Mouse (Mus musculus): ENCODE measurements around the gene Fbxw7. TPM values are rescaled to one million over a fixed set of nuclear protein-coding genes. Genes with fewer than 3 reads are reported as not detected.

Fbxw7 gene
- polyA plus RNA-seq (2012; rRNA removed) = 20.1 and 25.0 TPM in 2 replicates

- no peak for DNase-seq (ENCODE audit: low read depth)
- TF ChIP-seq POLR2A (IDR thresholded peaks at IDR 0.05; ENCODE audit: borderline replicate concordance, extremely low read depth, insufficient read depth, insufficient read length, poor library complexity, severe bottlenecking) = no peak
- TF ChIP-seq CTCF (IDR thresholded peaks at IDR 0.05; ENCODE audit: borderline replicate concordance, extremely low read depth, insufficient read depth, insufficient read length) = no peak
These were observed at the start of gene Fbxw7 for GRCm38 (mm10) chr3:84814762-84815381. Fbxw7 (plus strand) TSS chr3:84815268.

GRCm38 (mm10) chr3:84768940-84769339 is 46.1 kb upstream of the Fbxw7 start:
- DNase-seq (ENCODE audit: low read depth) = no peak
- no peak for TF ChIP-seq POLR2A (IDR thresholded peaks at IDR 0.05; ENCODE audit: borderline replicate concordance, extremely low read depth, insufficient read depth, insufficient read length, poor library complexity, severe bottlenecking)
- TF ChIP-seq CTCF (IDR thresholded peaks at IDR 0.05; ENCODE audit: borderline replicate concordance, extremely low read depth, insufficient read depth, insufficient read length) = no peak

- TF ChIP-seq CTCF (IDR thresholded peaks at IDR 0.05; ENCODE audit: borderline replicate concordance, extremely low read depth, insufficient read depth, insufficient read length) (no peak), POLR2A (IDR thresholded peaks at IDR 0.05; ENCODE audit: borderline replicate concordance, extremely low read depth, insufficient read depth, insufficient read length, poor library complexity, severe bottlenecking) (no peak)
- DNase-seq (ENCODE audit: low read depth) = no peak
These were observed 45.7 kb upstream of the Fbxw7 start for GRCm38 (mm10) chr3:84769411-84769810.

GRCm38 (mm10) chr3:84770518-84770917 is 44.5 kb upstream of the Fbxw7 start:
- TF ChIP-seq CTCF (IDR thresholded peaks at IDR 0.05; ENCODE audit: borderline replicate concordance, extremely low read depth, insufficient read depth, insufficient read length) (no peak), POLR2A (IDR thresholded peaks at IDR 0.05; ENCODE audit: borderline replicate concordance, extremely low read depth, insufficient read depth, insufficient read length, poor library complexity, severe bottlenecking) (no peak)
- no peak for DNase-seq (ENCODE audit: low read depth)

- no peak for DNase-seq (ENCODE audit: low read depth)
- TF ChIP-seq CTCF (IDR thresholded peaks at IDR 0.05; ENCODE audit: borderline replicate concordance, extremely low read depth, insufficient read depth, insufficient read length) (no peak), POLR2A (IDR thresholded peaks at IDR 0.05; ENCODE audit: borderline replicate concordance, extremely low read depth, insufficient read depth, insufficient read length, poor library complexity, severe bottlenecking) (no peak)
These were observed 43.1 kb upstream of the Fbxw7 start for GRCm38 (mm10) chr3:84771980-84772379.

- TF ChIP-seq POLR2A (IDR thresholded peaks at IDR 0.05; ENCODE audit: borderline replicate concordance, extremely low read depth, insufficient read depth, insufficient read length, poor library complexity, severe bottlenecking) (no peak), CTCF (IDR thresholded peaks at IDR 0.05; ENCODE audit: borderline replicate concordance, extremely low read depth, insufficient read depth, insufficient read length) (no peak)
- no peak for DNase-seq (ENCODE audit: low read depth)
These were observed 40.6 kb upstream of the Fbxw7 start for GRCm38 (mm10) chr3:84774246-84775066.

GRCm38 (mm10) chr3:84775067-84775423 is 40.0 kb upstream of the Fbxw7 start:
- TF ChIP-seq CTCF (IDR thresholded peaks at IDR 0.05; ENCODE audit: borderline replicate concordance, extremely low read depth, insufficient read depth, insufficient read length) (no peak), POLR2A (IDR thresholded peaks at IDR 0.05; ENCODE audit: borderline replicate concordance, extremely low read depth, insufficient read depth, insufficient read length, poor library complexity, severe bottlenecking) (no peak)
- DNase-seq (ENCODE audit: low read depth) = no peak

GRCm38 (mm10) chr3:84775577-84775976 is 39.5 kb upstream of the Fbxw7 start:
- TF ChIP-seq POLR2A (IDR thresholded peaks at IDR 0.05; ENCODE audit: borderline replicate concordance, extremely low read depth, insufficient read depth, insufficient read length, poor library complexity, severe bottlenecking) (no peak), CTCF (IDR thresholded peaks at IDR 0.05; ENCODE audit: borderline replicate concordance, extremely low read depth, insufficient read depth, insufficient read length) (no peak)
- no peak for DNase-seq (ENCODE audit: low read depth)

- TF ChIP-seq POLR2A (IDR thresholded peaks at IDR 0.05; ENCODE audit: borderline replicate concordance, extremely low read depth, insufficient read depth, insufficient read length, poor library complexity, severe bottlenecking) (no peak), CTCF (IDR thresholded peaks at IDR 0.05; ENCODE audit: borderline replicate concordance, extremely low read depth, insufficient read depth, insufficient read length) (no peak)
- no peak for DNase-seq (ENCODE audit: low read depth)
These were observed 39.0 kb upstream of the Fbxw7 start for GRCm38 (mm10) chr3:84776084-84776483.

- TF ChIP-seq CTCF (IDR thresholded peaks at IDR 0.05; ENCODE audit: borderline replicate concordance, extremely low read depth, insufficient read depth, insufficient read length) = no peak
- no peak for TF ChIP-seq POLR2A (IDR thresholded peaks at IDR 0.05; ENCODE audit: borderline replicate concordance, extremely low read depth, insufficient read depth, insufficient read length, poor library complexity, severe bottlenecking)
- DNase-seq (ENCODE audit: low read depth) = no peak
These were observed 27.2 kb upstream of the Fbxw7 start for GRCm38 (mm10) chr3:84787914-84788313.

- no peak for DNase-seq (ENCODE audit: low read depth)
- TF ChIP-seq CTCF (IDR thresholded peaks at IDR 0.05; ENCODE audit: borderline replicate concordance, extremely low read depth, insufficient read depth, insufficient read length) = no peak
- TF ChIP-seq POLR2A (IDR thresholded peaks at IDR 0.05; ENCODE audit: borderline replicate concordance, extremely low read depth, insufficient read depth, insufficient read length, poor library complexity, severe bottlenecking) = no peak
These were observed 11.0 kb upstream of the Fbxw7 start for GRCm38 (mm10) chr3:84804036-84804435.

GRCm38 (mm10) chr3:84806206-84806605 is 8.9 kb upstream of the Fbxw7 start:
- DNase-seq (ENCODE audit: low read depth) = no peak
- TF ChIP-seq POLR2A (IDR thresholded peaks at IDR 0.05; ENCODE audit: borderline replicate concordance, extremely low read depth, insufficient read depth, insufficient read length, poor library complexity, severe bottlenecking) = no peak
- no peak for TF ChIP-seq CTCF (IDR thresholded peaks at IDR 0.05; ENCODE audit: borderline replicate concordance, extremely low read depth, insufficient read depth, insufficient read length)
